Mouse (Mus musculus): ENCODE measurements around the gene Mex3b.

- TF ChIP-seq CTCF (IDR thresholded peaks at IDR 0.05), result no peak
- no peak for TF ChIP-seq EP300 (IDR thresholded peaks at IDR 0.05)
These were observed 6.5 kb upstream of the Mex3b start for GRCm38 (mm10) chr7:82860626-82861025.
